Mouse (Mus musculus): ENCODE data around the gene Car9.
A peak's percentile ranks its signal among the peaks of the same experiment; 100 is the strongest.
"Not testable (repeated sequence)": the region's sequence is repeated elsewhere in the genome, so short reads cannot be mapped to it uniquely, and the experiment has no call there.

Car9 gene

GRCm38 (mm10) chr4:43528487-43528886, 21.7 kb downstream of the Car9 start:
- DNase-seq (ENCODE audit: low spot score), result no peak

GRCm38 (mm10) chr4:43530081-43530501, 23.3 kb downstream of the Car9 start:
- no peak for DNase-seq (ENCODE audit: low spot score)

GRCm38 (mm10) chr4:43530581-43530980, 23.8 kb downstream of the Car9 start:
- peak; percentile 84 for DNase-seq (ENCODE audit: low spot score)

GRCm38 (mm10) chr4:43533270-43533669, 26.5 kb downstream of the Car9 start:
- no peak for DNase-seq (ENCODE audit: low spot score)

GRCm38 (mm10) chr4:43535628-43536027, 28.9 kb downstream of the Car9 start:
- no peak for DNase-seq (ENCODE audit: low spot score)

- DNase-seq (ENCODE audit: low spot score), result no peak
Observed at GRCm38 (mm10) chr4:43536031-43536430, 29.3 kb downstream of the Car9 start.

- no peak for DNase-seq (ENCODE audit: low spot score)
Observed at GRCm38 (mm10) chr4:43542044-43542443, 35.3 kb downstream of the Car9 start.

GRCm38 (mm10) chr4:43546375-43547047, 39.7 kb downstream of the Car9 start:
- no peak for DNase-seq (ENCODE audit: low spot score)

- no peak for DNase-seq (ENCODE audit: low spot score)
Observed at GRCm38 (mm10) chr4:43547160-43547559, 40.4 kb downstream of the Car9 start.

GRCm38 (mm10) chr4:43549055-43549454, 42.3 kb downstream of the Car9 start:
- no peak for DNase-seq (ENCODE audit: low spot score)

- not testable (repeated sequence) for DNase-seq (ENCODE audit: low spot score)
Observed at GRCm38 (mm10) chr4:43551854-43552253, 45.1 kb downstream of the Car9 start.

- no peak for DNase-seq (ENCODE audit: low spot score)
Observed at GRCm38 (mm10) chr4:43552437-43552836, 45.7 kb downstream of the Car9 start.

GRCm38 (mm10) chr4:43553891-43554290, 47.1 kb downstream of the Car9 start:
- DNase-seq (ENCODE audit: low spot score), result no peak

GRCm38 (mm10) chr4:43555926-43556325, 49.2 kb downstream of the Car9 start:
- DNase-seq (ENCODE audit: low spot score), result no peak

GRCm38 (mm10) chr4:43558028-43558630, 51.4 kb downstream of the Car9 start:
- peak; percentile 70 for DNase-seq (ENCODE audit: low spot score)

GRCm38 (mm10) chr4:43558631-43559356, 52.0 kb downstream of the Car9 start:
- DNase-seq (ENCODE audit: low spot score), result peak; percentile 77

- DNase-seq (ENCODE audit: low spot score), result no peak
Observed at GRCm38 (mm10) chr4:43559519-43560242, 52.9 kb downstream of the Car9 start.

GRCm38 (mm10) chr4:43560243-43560611, 53.5 kb downstream of the Car9 start:
- DNase-seq (ENCODE audit: low spot score), result peak; percentile 54

- no peak for DNase-seq (ENCODE audit: low spot score)
Observed at GRCm38 (mm10) chr4:43560976-43561375, 54.2 kb downstream of the Car9 start.

GRCm38 (mm10) chr4:43561436-43561996, 54.8 kb downstream of the Car9 start:
- DNase-seq (ENCODE audit: low spot score), result no peak

GRCm38 (mm10) chr4:43561997-43562768, 55.4 kb downstream of the Car9 start, which contains the start of the genes Creb3 and Tln1:
Creb3 (plus strand) TSS chr4:43562332.
Tln1 (minus strand) TSS chr4:43562691.
- DNase-seq (ENCODE audit: low spot score), result peak; percentile 98

Data from embryo, embryonic 10 days (tissue).